Mouse (Mus musculus) gastrocnemius, adult 18-20 months (tissue): ENCODE data around the gene Poln. TPM values are rescaled to one million over a fixed set of nuclear protein-coding genes. Genes with fewer than 3 reads are reported as not detected.

Experiments used
- DNase-seq: peaks from one replicate; pipeline ENCODE4 v3.0.0; 2021; ENCODE audit warnings: low spot score
- long read RNA-seq, 2 experiments: library from polyadenylated mRNA; stranded (forward); transcript quantifications; one replicate each; pipeline ENCODE4 v2.0.0; 2021
- total RNA-seq, 2 experiments: library from RNA; stranded (reverse); gene quantifications; 2 replicates each; pipeline ENCODE4 v1.2.3; 2021

The Poln gene
- under 1 TPM; 0.68 to 0.78 TPM for total RNA-seq
- long read RNA-seq, experiment 1: 0 reads
- long read RNA-seq, experiment 2: 0 reads

- DNase-seq: peak; percentile 97
Measured at GRCm38 (mm10) chr5:34168950-34169891, at the start of gene Poln, which contains the start of gene Haus3. Gene Poln (minus strand): TSS chr5:34169448. Gene Haus3 (minus strand): TSS chr5:34169527.

- no peak for DNase-seq
Measured at GRCm38 (mm10) chr5:34218672-34219071, 49.4 kb upstream of the Poln start.

GRCm38 (mm10) chr5:34217756-34218155, 48.5 kb upstream of the Poln start:
- DNase-seq: no peak

- DNase-seq: no peak
Measured at GRCm38 (mm10) chr5:34216025-34216424, 46.8 kb upstream of the Poln start.

GRCm38 (mm10) chr5:34213659-34214058, 44.4 kb upstream of the Poln start:
- DNase-seq: no peak

- DNase-seq: peak; percentile 72
Measured at GRCm38 (mm10) chr5:34210279-34210678, 41.0 kb upstream of the Poln start.

- DNase-seq: no peak
Measured at GRCm38 (mm10) chr5:34207503-34207902, 38.3 kb upstream of the Poln start.

GRCm38 (mm10) chr5:34205788-34206187, 36.5 kb upstream of the Poln start:
- DNase-seq: no peak

GRCm38 (mm10) chr5:34204911-34205310, 35.7 kb upstream of the Poln start:
- DNase-seq: no peak

GRCm38 (mm10) chr5:34202006-34202405, 32.8 kb upstream of the Poln start:
- DNase-seq: no peak

- peak; percentile 38 for DNase-seq
Measured at GRCm38 (mm10) chr5:34201396-34201795, 32.1 kb upstream of the Poln start.

GRCm38 (mm10) chr5:34198615-34199014, 29.4 kb upstream of the Poln start:
- no peak for DNase-seq

GRCm38 (mm10) chr5:34197243-34197642, 28.0 kb upstream of the Poln start:
- no peak for DNase-seq

- no peak for DNase-seq
Measured at GRCm38 (mm10) chr5:34196423-34196822, 27.2 kb upstream of the Poln start.

GRCm38 (mm10) chr5:34195786-34196185, 26.5 kb upstream of the Poln start:
- DNase-seq: no peak

- no peak for DNase-seq
Measured at GRCm38 (mm10) chr5:34194975-34195662, 25.9 kb upstream of the Poln start.

GRCm38 (mm10) chr5:34194426-34194825, 25.2 kb upstream of the Poln start:
- DNase-seq: no peak

GRCm38 (mm10) chr5:34191843-34192242, 22.6 kb upstream of the Poln start:
- DNase-seq: no peak

GRCm38 (mm10) chr5:34191021-34191420, 21.8 kb upstream of the Poln start:
- no peak for DNase-seq

- no peak for DNase-seq
Measured at GRCm38 (mm10) chr5:34189521-34189920, 20.3 kb upstream of the Poln start.

GRCm38 (mm10) chr5:34188856-34189255, 19.6 kb upstream of the Poln start:
- DNase-seq: no peak

GRCm38 (mm10) chr5:34187601-34188316, 18.5 kb upstream of the Poln start, which contains the start of gene Mxd4:
Gene Mxd4 (minus strand): TSS chr5:34187720.
- peak; percentile 100 for DNase-seq
